Mouse (Mus musculus) heart, adult 18-20 months (tissue): ENCODE measurements at regions not wholly inside any gene's neighbourhood (a gene's known extent, or its start where the extent isn't known, plus 50 kb on each side); places are given as distances from the start of the nearest gene placed in this dataset.
A peak's percentile ranks its signal among the peaks of the same experiment; 100 is the strongest.

ENCODE experiments used
- DNase-seq, 2 experiments: peaks; one replicate each; pipeline ENCODE4 v3.0.0; 2021 to 2022; ENCODE audit warnings: mixed read lengths in 1 of 2

DNA sequence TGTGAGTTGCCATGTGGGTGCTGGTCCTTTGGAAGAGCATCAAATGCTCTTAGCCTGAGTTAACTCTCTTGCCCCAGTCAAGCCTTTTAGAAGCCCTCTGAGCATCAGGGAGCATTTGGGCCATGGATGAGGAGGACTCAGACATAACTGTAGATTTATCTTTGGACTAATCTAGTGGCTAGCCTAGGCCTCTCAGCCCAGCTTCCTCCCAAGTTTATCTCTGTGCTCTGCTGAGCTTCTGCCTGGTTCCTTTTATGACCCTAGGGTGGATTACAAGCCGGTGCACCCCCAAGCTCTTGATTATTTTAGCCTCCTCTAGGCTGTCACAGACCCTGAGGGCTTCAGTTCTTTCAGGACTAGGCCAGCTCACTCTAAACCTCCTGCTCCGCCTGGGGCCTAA lies 102.6 kb upstream of the Vps8 start:
- no peak for DNase-seq

DNA sequence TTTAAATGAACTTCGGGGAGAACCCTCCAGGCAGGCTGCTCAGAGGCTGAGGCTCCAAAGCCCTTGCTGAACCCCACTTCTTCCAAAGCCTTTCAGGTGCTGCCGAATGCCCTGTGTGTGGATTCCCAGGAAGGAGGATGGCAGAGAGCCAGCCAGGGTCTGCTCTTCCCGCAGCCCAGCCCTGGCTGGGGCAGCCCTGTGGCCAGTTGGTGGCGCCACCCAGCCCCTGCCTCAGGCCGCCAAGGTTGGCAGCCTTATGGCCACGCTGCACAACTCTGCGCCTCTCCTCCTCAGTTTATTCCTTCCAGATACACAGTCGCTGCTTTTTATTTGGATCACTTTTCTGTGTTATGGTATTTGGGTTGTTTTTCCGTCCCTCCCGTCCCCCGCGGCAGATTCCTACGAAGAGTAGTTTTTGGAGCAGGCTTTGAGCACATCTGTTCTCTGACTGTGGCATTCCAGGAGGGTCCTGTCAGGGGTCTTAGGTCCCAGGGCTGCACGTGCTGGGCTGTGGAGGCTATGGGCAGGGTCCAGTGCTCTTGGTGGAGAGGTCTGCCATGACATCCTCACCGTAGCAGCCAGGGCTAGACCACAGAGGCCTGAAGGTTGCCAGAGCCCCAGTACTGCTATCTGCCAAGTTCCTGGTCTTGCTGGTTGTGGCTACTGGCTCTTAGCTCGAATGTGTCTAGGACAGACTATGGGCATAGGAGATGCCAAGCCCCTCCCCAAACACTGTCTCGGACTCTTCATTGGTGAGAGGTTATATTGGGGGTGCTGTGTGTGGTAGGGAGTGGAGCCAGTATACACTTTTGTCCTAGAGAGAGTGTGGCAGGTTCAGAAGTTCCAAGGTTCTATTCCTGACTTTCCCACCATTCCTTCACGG lies 101.5 kb upstream of the Vps8 start:
- no peak for DNase-seq

DNA sequence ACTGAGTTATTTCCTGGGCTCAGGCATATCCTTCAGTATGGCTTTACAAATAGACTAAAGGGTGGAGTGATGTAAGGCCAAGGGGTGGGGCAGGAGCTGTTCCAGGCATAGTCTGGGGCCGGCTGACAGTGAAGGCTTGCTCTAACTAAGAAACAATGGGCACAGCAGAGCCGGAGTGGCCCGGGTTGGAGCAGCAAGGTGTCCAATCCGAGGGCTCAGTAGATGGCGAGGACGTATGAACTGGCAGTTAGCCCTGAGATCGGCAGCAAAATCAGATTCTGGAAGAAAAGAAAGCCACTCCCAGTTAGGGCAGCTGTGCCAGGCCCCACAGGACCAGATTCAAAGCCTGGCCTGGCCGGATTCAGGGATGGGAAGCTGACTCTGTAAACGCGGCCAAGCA lies 100.5 kb upstream of the Vps8 start:
- peak; percentile 23 to 35 for DNase-seq

DNA sequence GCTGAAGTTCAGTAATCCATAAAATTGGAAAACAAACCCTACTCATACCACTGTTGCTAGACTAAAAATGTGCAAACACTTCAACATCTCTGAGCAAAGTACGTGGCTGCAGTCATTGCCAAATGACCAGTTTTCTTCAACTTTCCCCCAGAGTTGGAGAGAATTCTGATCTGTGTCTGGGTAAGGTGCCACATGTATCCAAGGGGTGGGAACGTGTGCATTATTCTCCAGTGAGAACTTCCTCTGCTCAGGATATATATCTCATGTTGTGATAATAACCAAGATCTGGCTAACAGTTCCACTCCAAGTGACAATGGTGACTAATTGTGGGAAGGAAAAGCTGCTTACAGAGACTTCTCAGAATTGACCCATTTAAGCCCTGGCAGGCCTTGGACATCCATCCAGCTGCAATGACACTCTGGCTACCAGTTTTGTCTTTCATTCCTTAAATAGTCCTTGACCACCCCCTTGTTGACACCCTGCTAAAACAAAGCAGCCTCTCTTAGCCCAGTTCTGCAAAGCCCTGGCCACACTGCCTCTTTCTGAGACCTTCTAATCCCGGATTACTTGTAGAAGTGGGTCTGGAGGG lies 99.4 kb upstream of the Vps8 start:
- no peak for DNase-seq

DNA sequence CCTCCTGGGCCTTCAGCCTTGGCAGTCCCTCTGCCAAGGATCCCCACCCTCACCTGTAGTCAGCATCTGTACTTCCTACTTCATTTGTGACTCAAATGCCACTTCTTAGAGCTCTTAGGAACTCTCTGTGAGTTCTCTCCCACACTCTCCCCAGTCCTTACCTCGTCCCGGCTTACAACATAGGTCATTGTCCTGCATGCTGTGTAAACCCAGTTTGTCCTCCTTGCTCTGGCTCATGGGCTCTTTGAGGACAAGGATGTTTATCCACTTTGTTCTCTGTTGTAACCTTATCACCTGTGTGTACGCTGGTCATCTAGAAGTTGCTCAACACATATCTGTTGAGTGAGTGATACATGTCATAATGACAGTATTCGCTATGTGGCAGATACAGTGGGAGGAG lies 94.9 kb upstream of the Vps8 start:
- no peak for DNase-seq

DNA sequence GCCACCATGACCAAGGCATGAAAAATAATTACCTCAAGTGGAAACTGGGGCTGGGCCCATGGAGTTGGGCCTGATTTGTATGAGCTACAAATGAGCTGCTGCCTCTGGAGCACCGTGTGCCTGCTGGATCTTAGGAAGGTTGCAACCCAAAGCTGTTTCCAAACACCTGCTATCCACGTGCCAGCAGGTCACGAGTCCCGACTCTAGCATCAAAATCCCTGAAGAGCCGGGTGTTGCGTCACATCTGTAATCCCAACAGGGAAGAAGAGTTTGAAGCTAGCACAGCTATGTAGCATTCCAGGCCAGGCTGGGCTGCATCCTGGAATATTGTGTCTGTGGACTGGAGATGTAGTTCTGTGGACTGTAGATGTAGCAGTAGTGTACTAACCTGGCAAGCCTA lies 93.7 kb upstream of the Vps8 start:
- no peak for DNase-seq

DNA sequence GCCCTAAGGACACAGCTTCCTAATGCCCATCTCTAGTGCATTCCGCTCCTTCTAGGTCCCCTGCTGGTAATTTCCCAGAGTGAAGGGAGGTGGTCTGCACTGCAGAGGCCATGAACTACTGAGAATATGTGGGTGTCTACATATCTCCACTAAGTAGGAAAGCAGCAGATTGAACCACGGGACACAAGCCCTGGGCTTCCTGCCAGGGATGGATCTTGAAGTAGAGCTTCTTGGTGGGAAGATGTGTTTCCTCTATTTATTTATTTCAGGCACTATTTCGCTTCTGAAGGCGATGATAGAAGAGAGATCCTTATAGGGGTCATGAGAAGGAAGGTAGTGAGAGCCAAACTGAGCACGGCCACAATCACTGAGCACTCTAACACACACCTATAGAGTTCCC lies 91.7 kb upstream of the Vps8 start:
- DNase-seq: no peak

DNA sequence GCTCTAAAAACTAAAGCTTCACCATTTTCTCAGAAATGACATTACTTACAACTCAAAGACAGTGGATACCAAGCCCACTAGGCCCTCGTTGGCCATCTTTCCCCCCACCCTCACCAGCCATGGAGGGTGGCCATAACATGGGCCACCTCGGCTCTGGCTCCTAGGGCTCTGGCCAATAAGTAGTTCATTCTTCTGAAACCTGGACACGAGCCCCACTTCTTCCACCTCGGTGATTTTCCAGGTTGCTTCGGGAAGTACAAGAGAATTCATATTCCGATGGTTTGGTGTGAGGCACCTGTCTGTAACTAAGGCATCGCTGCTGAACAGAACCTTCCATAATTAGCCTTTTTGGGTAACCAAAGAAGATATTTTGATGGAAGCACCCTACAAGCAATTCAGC lies 90.5 kb upstream of the Vps8 start:
- no peak for DNase-seq

DNA sequence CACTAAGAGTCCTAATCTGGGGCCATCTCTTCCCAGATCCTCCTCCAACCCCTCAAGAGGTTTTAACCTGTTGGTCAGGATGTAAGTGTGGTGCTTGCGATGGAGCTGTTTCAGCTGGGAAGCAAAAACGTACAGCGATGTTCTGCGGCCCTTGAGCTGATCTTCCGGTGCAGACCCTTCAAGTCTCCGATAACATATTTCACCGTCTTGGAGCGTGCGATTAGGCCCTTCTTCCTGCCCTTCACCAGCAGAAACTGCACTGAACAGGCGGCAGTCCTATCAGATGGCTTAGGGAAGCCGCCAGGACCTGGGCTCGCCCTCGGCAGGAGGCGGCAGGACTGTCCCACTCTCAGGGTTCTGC lies 90.1 kb upstream of the Vps8 start:
- DNase-seq: no peak

DNA sequence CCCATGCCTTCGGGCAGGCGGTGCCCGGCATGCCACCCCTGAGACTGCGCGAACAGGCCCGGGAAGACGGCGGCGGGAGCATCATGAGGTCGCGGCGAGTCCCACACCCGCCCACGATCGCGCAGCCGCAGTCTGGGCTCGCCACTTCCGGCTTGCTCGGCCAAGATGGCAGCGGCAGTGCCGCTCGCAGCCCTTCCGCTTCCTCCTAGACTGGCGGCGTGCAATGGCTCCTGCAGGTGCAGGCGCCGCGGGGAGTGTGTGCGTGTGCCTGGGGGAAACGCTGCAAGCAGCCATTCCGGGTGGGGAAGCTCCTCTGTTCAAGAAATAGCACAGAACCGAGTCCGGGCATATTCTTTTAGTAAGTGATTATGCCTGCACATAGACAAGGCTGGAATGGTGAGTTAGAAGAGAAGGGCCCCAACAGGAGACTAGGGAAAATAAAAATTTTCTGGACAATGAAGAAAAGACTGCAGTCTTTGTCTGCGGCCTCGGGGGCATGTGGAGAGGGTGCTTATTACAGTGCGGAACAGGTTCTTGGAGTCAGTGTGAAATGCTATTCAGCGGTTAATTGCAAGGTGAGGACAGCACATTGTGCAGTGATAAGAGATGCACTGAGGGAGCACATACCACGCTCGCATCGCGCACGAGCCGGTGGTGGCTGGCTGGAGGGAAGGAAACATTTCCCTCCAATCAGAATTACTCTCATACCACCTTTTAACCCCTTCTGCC lies 89.5 kb upstream of the Vps8 start:
- DNase-seq: peak; percentile 94 to 96

DNA sequence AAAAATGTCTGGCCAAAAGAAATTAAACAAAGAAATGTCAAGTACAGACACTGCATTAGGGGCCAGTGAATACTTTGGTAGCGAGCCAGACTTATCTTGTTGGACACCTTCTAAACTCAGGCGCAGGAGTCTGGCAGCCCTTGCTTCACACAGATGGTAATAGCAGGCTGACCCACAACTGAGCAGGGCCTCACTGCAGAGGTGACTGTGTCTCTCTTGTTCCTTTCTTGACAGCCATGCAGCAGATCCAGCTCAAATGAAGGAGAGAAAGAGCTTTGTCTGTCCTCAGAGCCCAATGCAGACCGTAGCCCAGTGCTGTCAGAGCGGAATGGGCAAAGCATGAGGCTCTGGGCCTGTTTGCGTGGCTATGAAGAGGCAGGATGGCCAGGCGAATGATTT lies 83.9 kb upstream of the Vps8 start:
- DNase-seq: peak; percentile 60 to 61

DNA sequence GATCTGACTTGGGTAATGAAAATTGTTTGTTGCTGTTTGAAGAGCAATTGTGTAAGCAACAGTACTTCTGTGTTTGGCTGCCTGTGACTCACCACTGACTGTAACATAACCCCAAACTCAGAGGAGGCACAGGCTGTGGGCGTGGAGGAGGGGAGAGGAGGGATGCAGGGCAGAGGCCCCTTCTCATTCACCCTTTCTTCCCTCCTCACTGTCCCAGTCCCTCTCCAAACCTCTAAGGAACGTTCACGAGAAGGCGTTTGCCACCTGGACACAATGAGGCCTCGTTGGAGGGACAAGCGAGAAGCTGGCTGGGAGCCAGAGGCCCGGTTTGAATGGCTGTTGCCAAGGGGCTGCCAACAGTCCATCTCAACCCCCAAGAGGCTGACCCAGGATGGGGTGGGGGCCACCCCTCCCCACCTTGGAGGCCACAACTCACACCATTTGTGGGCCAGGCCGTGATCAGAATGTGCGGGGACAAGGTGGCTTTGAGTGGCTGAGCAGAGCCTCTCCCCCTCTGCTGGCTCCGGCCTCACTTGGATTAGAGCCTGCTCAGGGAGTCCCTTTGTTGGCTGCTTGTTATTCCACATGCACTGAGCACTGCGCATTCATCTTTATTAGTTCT lies 83.3 kb upstream of the Vps8 start:
- peak; percentile 59 to 67 for DNase-seq

DNA sequence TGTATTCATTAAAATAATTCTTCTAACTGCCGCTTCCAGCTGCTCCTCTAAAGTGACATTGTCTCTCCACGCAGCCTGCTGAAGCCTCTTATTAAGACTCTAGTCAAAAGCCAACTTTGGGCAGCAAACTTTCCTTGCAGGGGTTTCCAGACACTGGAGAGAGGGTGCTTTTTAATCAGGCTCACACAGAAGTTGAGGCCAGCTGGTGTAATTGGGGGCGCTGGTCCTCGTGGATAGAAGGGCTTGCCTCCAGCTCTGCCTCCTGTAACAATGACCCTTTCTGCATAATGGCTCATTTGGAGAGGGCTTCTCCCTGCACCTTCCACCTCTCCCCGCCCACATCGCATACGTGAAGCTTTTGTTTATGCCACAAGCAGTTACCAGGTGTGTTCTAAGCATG lies 82.8 kb upstream of the Vps8 start:
- DNase-seq: no peak

DNA sequence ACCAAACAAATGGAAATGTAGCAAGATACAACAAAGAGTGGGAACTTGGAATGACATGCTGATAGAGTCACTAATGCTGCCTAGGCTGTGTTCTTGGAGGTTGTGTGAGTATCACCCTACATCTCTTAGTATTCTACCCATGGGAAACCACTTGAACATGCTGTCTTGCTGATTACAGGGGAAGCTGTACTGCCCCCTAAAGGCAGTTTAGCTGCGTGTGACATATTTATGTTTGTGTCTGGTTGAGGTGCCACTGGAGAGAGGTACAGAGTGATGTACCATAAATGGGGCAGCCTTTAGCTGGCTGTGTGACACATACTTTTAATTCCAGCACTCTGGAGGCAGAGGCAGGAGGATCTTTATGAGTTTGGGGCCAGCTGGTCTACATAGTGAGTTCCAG lies 73.0 kb upstream of the Vps8 start:
- no peak for DNase-seq

DNA sequence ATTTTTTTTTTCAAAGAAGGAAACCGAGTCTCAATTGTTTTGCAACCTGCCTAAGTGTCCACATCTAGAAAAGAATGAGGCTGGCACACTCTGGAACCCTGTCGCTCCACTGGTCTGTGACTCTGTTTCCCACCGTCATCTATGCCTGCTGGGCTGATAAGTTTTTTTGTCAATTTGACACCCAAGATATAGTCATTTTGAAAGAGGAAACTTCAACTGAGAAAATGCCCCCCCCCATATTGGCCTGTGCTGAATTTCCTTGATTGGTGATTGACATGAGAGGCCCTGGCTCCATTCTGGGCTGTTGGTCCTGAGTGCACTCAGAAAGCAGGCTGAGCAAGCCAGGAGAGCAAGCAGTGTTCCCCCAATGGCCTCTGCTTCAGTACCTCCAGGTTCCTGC lies 71.6 kb upstream of the Vps8 start:
- DNase-seq: no peak

DNA sequence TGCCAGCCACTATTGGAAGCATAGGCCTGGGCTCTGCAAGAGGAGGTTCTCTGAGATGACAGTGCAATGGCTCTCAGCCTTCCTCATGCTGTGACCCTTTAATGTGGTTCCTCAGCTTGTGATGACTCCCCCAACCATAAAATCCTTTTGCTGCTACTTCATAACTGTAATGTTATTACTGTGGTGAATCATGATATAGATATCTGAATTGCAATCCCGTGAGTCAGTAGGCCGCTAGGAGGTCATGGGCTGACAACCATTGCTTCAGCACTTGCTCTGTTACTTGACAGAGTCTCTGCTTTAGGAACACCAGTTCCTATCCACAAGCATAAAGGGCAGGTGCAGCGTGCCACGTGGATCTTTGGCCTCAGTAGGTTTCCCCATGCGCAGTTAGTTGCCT lies 69.8 kb upstream of the Vps8 start:
- no peak for DNase-seq

DNA sequence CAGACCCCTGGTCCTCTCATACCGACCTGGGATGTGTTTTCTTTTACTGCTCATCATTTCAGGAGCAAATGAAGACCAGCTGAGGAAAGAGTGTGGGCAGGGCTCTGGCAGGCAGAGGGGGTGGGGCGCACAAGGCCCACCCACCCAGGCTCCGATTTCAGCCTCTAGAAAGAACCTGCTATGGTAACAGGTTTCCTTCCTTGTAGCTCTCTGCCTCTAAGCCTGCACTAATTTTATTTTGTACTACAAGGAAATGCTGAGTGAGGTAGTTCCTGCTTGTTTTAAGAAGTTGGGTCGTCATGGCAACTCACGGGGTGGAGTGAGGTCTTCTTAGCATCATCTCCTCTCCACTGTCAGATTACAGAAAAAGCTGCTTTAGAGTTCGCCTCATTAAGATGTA lies 69.4 kb upstream of the Vps8 start:
- no peak for DNase-seq

DNA sequence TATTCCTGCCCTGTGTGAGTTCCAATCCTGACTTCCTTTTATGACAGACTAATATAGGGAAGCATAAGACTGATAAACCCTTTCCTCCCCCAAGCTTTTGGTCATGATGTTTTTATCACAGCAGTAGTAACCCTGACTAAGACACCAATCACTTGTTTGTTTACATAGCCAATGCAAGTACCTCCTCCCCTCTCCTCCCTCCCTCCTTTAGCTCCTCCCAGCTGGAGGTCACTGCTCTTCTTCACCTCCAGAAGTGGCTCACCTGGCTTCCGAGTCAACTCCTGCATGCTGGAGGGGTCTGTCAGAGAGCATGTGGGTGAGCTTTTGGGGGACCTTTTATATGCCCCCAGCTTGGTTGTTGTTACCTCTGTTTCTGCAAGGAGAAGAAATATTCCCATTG lies 67.3 kb upstream of the Vps8 start:
- no peak for DNase-seq

DNA sequence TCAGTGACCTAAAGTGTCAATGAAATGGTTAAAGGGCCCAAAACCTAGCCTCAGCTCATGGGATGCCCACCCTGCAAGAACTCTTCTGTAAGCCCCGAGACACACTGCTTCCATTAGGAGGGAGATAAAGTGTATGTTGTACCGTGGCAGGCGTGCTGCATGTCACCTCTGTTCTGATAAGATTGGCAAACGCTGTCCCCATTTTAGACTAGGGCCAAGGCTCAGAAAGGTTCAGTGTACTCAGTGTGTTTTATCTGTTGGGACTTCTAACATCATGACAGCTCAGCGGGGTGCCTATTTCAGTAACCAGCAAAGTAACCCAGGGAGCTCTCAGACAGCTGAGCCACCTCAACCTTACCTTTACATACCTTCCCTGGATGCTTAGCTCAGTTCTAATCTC lies 65.5 kb upstream of the Vps8 start:
- DNase-seq: peak in 1 of 2 experiments; percentile 36

DNA sequence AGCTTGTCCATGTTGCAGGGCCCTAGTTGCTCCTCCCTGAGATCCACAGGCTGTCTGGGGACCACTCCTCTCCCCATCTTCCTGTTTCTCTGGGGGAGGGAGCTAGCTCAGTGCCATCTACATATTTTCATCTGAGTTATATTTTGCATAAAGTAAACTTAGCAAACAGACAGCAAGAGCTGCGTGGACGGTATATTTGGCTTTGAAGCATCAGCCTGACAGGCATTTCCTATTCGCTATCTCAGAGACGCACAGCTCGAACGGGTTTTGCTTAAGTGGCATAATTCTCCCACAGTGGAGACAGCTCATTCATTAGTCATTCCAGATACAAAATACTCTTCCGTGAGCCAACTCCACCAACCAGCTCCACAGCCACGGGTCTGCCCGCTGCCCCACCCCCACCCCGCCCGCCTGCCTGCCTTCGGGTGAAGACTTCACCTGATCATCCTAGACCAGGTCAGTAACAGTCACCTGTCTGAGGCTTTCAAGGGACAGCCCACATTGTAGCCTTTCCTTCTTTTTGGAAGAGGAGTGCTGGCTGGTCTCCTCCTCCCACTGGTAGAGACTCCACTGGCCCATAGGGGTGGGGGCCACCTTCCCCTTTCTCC lies 64.5 kb upstream of the Vps8 start:
- DNase-seq: no peak

DNA sequence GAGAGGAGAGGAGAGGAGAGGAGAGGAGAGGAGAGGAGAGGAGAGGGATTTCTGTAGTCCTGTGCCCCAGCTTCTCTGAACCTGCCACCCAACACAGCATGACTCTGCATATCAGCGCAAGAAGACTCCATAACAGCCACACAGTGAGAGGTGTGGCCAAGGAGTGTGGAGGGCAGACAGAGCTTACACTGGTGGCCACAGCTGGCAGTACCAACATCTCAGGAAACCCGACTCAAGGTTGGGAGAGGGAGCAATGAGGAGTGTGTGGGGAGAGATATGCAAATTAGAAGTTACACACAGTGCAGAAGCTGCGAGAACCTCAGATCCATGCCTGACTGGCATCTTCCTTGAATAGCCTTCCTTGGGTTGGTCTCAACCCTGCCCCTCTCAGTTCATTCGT lies 63.5 kb upstream of the Vps8 start:
- DNase-seq: no peak

DNA sequence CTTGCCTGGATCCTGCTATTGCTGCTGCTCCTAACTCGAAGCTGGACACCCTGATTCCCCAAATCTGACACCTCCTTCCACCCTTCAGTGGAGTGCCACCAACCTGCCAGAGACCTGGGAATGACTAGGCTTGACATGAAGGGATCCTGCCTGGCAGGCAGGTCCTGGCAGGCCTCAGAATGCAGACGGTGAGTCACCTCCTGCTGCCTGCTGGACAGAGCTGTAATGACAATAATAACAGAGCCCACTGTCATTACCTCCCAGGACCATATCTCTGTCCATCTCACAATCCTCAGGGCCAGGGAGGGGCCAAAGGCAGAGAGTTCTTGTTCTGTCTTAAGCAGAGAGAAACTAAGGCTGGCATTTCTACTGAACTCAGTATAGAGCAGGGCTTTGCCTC lies 61.5 kb upstream of the Vps8 start:
- DNase-seq: peak in 1 of 2 experiments; percentile 21
